Mouse (Mus musculus): ENCODE results near the gene Tns2. TPM values are rescaled to one million over a fixed set of nuclear protein-coding genes. Genes with fewer than 3 reads are reported as not detected.
"Not testable (repeated sequence)": the region's sequence is repeated elsewhere in the genome, so short reads cannot be mapped to it uniquely, and the experiment has no call there.

Tns2 gene
- total RNA-seq, 2 experiments from 2014 or later = 22.3 to 32.0 TPM

GRCm38 (mm10) chr15:102136129-102136758 is 36.0 kb downstream of the Tns2 start, which contains the start of gene Spryd3:
TSS of gene Spryd3 (minus strand) at chr15:102136234.
- DNase-seq = peak; percentile 97

DNA sequence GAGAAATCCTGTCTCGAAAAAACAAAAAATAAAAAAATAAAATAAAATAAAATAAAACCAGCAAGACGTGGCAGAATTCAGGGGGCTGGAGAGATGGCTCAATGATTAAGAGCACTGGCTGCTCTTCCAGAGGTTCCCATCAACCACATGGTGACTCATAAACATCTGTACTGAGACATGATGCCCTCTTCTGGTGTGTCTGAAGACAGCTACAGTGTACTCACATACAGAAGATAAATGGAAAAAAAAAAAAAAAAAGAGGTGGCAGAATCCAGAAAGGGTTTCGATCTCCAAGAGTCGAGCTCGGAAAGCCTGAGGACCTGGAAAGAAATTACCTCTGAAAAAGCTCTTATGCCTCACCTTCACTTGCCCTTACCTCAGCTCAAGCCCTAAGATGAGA is 40.9 kb downstream of the Tns2 start:
- DNase-seq = no peak

GRCm38 (mm10) chr15:102142914-102143912 is 43.0 kb downstream of the Tns2 start:
- DNase-seq = peak; percentile 68

DNA sequence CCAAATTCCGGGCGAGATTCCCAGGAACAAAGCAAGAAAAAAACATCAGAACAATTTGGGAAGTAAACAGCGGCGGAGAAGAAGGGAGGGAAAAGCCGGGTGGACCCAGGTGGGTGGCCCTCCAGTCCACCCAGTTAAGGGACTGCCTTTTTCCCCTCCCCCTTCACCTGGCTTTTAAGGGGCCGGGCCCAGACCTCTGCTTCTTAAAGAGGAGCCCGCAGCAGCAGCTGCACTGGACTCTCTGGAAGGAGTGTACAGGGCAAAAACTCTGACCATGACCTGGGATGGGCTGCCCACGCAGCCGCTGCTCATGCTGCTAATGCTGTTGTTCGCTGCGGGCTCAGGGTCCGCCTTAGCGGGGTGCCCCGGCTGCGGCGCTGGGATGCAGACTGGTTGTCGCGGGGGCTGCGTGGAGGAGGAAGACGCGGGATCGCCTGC is 44.1 kb downstream of the Tns2 start, which contains the start of gene Igfbp6:
Igfbp6 (plus strand) TSS at position 89 of the 438 bp plus-strand sequence.
- peak; percentile 59 for DNase-seq

GRCm38 (mm10) chr15:102144726-102145125 is 44.5 kb downstream of the Tns2 start:
- DNase-seq = no peak

DNA sequence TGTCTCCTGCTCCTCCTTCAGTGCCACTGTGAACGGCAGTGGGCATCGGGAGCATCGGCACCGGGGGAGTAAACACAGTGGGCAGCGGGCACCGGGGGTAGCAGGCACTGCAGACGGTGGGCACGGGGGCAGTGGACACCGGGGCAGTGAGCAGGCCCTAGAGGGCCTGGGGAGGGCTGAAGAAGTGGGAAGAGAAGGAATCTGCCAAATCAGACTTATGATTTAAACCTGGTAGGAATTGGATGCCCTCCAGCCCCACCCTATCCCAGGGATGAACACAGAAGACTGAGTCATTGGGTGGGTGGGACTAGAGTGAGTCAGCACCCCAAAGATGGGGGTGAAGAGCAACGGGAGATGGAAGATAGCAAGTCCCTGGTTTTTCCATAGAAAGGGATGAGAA is 45.1 kb downstream of the Tns2 start:
- peak; percentile 69 for DNase-seq

DNA sequence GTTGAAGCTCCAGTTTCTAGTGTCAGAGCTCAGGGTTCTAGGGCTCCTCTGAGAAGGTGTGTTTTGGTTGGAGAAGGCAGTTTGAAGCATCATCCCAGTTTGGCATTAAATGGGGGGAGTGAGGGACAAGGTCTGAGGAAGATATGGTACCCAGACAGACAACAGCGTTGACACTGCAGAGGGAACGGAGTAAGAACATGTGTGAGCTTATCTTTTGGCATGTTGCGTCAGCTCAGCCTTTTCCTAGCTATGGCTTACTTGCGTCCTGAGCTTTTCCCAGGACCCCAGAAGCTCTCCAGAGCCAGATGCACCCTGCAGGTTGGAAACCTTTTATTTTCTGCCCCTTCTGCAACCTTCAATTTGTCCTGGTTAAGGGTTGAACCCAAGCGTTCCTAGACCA is 45.9 kb downstream of the Tns2 start:
- no peak for DNase-seq

GRCm38 (mm10) chr15:102146882-102147281 is 46.7 kb downstream of the Tns2 start:
- no peak for DNase-seq

DNA sequence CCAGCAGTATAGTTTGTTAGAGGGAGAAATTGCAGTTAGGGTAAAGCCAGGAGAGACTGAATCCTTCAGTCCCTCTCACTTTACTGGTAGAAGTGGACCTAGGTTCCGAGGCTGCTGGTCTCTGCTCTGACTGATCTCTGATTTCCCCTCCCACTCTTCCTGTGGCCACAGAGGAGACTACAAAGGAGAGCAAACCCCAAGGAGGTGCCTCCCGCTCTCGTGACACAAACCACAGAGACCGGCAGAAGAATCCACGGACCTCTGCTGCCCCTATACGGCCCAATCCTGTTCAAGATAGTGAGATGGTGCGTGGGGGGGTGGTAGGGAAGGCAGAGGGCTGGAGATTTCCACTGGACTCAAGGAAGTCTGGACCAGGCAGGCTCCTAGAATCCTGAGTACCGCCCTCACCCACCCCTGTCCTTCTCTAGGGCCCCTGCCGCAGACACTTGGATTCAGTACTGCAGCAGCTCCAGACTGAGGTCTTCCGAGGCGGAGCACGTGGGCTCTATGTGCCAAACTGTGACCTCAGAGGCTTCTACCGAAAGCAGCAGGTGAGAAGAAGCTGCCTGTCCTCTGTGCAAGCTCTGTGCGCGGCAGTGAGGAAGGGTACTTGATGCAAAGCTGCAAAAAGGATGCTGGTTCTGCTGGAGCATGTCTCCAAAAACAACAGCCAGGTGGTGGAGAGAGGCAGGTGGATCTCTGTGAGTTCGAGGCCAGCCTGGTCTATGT is 47.6 kb downstream of the Tns2 start:
- DNase-seq = no peak

DNA sequence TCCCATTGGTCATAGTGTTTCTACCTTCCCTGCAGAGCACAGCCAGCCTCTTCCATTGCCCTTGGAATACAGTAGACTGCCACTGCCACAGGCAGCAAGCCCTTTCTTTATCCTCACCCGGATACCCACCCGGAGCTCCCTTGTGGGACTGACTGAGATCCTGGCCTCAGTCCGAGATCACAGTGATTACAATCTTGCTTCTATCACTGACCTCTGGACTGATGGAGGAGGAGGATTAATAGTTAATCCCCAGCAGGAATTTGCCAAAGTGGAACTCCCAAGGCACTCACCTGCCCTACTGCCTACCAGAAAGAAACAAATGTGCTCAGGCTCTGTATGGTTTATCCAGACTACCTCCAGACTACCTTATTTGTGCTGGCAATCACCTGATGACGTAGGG is 49.3 kb downstream of the Tns2 start:
- no peak for DNase-seq

- DNase-seq = peak; percentile 33
Measured at GRCm38 (mm10) chr15:102150301-102151135, 50.3 kb downstream of the Tns2 start, which contains the start of gene Soat2. TSS of gene Soat2 (plus strand) at chr15:102150526.

GRCm38 (mm10) chr15:102152646-102153045 is 52.4 kb downstream of the Tns2 start:
- DNase-seq = no peak

- not testable (repeated sequence) for DNase-seq
Measured at GRCm38 (mm10) chr15:102155006-102155405, 54.8 kb downstream of the Tns2 start.

DNA sequence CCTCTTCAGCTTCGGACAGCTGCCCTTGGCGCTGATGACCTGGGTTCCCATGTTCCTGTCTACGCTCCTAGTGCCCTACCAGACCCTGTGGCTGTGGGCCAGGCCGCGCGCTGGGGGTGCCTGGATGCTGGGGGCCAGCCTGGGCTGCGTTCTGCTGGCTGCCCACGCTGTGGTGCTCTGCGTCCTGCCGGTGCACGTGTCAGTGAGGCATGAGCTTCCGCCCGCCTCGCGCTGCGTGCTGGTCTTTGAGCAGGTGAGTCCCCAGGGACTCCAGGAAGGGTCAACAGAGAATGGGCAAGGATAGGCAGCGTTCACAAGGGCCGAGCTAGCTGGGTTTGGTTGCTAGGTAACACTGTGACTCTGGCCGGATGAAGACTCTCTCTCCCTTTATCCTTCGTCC is 56.6 kb downstream of the Tns2 start:
- no peak for DNase-seq

DNA sequence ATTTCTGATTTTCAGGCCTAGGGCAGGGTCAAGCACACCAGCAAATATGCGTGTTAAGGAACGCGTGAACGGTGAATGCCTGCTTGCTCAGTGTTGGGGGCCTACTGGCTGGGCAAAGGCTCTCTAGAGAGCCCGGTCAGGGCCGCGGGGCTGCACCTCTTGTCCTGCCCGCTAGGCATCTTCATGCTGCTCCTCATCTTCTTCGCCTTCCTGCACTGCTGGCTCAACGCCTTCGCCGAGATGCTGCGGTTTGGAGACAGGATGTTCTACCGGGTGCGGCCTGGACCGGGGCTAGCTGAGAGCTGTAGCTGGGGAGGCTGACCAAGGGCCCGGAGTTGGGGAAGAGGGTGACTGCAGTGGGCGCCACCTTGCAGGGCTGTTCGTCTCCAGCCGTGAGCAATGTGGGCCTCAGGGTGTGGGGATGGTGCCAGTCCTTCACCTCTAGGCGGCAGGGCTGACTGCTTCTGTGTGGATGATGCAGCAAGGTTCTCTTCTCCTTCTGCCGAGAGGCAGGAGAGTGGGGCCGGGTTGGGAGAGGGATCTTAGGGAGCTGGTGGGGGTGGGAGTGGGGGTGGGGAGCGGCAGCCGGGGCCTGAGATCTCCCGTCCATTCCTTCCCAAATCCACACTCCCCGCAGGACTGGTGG is 60.3 kb downstream of the Tns2 start:
- DNase-seq = no peak

- no peak for DNase-seq
Measured at GRCm38 (mm10) chr15:102163900-102164693, 63.9 kb downstream of the Tns2 start.

DNA sequence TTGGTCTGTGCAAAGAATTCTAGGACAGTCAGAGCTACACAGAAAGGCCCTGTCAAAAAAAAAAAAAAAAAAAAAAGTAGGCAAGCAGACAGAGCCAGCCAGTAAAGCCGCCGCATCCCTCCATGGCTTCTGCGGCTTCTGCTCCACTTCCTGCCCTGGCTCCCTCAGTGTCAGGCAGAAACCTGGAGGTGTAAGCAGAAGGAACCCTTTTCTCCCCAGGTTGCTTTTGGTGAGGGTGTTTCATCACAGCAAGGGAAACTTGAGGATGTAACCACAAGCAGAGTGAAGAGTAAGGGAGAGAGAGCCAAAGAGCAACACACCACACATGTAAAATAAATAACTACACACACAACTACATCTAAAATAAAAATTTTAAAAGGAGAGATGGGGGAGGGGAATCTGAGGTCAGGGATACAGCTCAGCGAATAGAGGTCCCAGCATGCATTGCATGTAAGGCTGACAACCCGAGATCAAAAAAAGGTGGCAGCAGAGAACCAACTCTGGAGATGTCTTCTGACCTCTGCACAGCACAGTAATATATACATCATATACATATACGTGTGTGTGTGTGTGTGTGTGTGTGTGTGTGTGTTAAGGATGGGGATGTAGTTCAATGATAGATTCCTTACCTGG is 65.4 kb downstream of the Tns2 start:
- DNase-seq = no peak

Measured in gastrocnemius, postnatal 25 days (tissue).